Mouse (Mus musculus): Measurements from ENCODE around the gene Xpot. TPM values are rescaled to one million over a fixed set of nuclear protein-coding genes. Genes with fewer than 3 reads are reported as not detected.

Gene Xpot
- polyA plus RNA-seq, 1 experiment from 2014 or later: 28.7 TPM

DNA sequence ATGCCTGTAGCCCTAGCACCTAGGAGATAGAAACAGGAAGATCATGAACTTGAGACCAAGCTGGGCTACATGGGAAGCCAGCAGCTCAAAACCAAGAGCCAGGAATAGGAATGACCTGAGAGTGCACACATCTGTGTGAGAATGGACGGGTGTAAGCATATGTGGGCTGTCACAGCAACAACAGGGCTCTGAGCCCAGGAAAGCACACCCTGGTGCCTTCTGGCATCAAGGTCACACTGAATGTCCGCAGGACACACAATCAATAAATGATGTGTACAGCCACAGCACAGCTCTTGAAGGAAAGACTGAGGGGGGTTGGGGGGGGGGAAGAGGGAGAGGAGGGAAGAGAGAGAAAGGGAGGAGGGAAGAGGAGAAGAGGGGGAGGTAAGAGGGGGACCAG is 67.9 kb downstream of the Xpot start:
- H3K27me3 ChIP-seq (ENCODE audit: control insufficient read depth, insufficient read depth, low read length): no peaks in the 10 kb centered on the region
- ATAC-seq (ENCODE audit: insufficient number of reproducible peaks, insufficient read depth, low FRiP score, low read depth): no peak; the same call in 1 of the 2 replicates
- no peak overlapping the region for H3K4me3 ChIP-seq (ENCODE audit: control insufficient read depth in 1 of 2, insufficient read depth in 1 of 2, low read depth in 1 of 2, low read length in 2 of 2)
- 54% methylated on average over 2 of the region's 2 CpGs for WGBS
- H3K36me3 ChIP-seq (ENCODE audit: control insufficient read depth, insufficient read depth, low read length): peaks cover 93% of the 10 kb centered on the region
- H3K4me2 ChIP-seq (ENCODE audit: low read length): no peak overlapping the region
- no peaks in the 10 kb centered on the region for H3K4me1 ChIP-seq (ENCODE audit: control insufficient read depth in 2 of 2, insufficient read depth in 2 of 2, low read length in 2 of 2)
- H3K9me3 ChIP-seq (ENCODE audit: control insufficient read depth, low read length): no peaks in the 10 kb centered on the region
- no peak overlapping the region for H3K27ac ChIP-seq (replicated peaks in 1 of 2; ENCODE audit: control insufficient read depth in 1 of 2, insufficient read depth in 1 of 2, low read depth in 2 of 2, low read length in 2 of 2)
- no peak overlapping the region for H3K9ac ChIP-seq (ENCODE audit: low read length)

DNA sequence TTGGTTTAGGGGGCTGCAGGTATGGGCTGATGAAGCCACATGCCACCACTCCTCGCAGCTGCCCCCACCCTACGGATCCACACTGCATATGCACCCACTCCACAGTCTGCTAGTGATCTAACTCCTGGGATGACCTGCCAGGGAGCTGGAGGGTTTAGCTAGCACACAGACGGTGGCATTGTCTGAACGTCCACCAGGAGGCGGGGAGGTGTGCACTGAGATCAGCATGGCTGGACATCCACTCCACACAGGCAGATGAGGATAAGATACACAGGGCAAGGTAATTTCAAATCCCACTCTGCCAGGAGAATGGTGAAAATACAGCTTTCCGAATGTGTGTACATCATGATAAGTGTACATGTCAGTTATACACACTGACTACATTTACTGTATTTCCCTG is 69.9 kb downstream of the Xpot start:
- H3K9ac ChIP-seq (ENCODE audit: low read length): no peak overlapping the region
- H3K27me3 ChIP-seq (ENCODE audit: control insufficient read depth, insufficient read depth, low read length): no peaks in the 10 kb centered on the region
- WGBS: 71% methylated on average over 6 of the region's 6 CpGs
- no peak overlapping the region for H3K4me3 ChIP-seq (ENCODE audit: control insufficient read depth in 1 of 2, insufficient read depth in 1 of 2, low read depth in 1 of 2, low read length in 2 of 2)
- H3K4me1 ChIP-seq (ENCODE audit: control insufficient read depth in 2 of 2, insufficient read depth in 2 of 2, low read length in 2 of 2): no peaks in the 10 kb centered on the region
- no peak overlapping the region for H3K4me2 ChIP-seq (ENCODE audit: low read length)
- no peak for ATAC-seq (ENCODE audit: insufficient number of reproducible peaks, insufficient read depth, low FRiP score, low read depth)
- H3K27ac ChIP-seq (replicated peaks in 1 of 2; ENCODE audit: control insufficient read depth in 1 of 2, insufficient read depth in 1 of 2, low read depth in 2 of 2, low read length in 2 of 2): no peak overlapping the region
- H3K9me3 ChIP-seq (ENCODE audit: control insufficient read depth, low read length): no peaks in the 10 kb centered on the region
- H3K36me3 ChIP-seq (ENCODE audit: control insufficient read depth, insufficient read depth, low read length): peaks cover 95% of the 10 kb centered on the region

DNA sequence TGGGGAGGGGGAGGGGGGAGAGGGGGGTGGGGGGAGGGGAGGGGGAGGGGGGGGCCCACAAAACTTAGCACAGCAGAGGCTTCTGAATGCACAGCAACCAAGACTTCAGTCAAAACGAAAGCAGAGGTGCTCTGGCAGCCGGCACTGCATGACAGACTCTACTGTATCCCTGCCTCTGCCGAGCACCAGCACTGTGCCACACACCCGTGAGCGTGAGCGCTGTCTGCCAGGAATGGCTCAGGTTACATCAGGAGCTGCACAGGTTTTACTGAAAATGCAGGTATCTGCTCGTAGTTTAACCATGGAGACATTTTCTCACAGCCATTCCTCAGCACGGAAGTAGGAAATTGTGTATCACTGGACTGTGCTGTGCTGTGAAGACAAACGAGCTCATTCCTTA is 75.8 kb downstream of the Xpot start:
- no peak for ATAC-seq (ENCODE audit: insufficient number of reproducible peaks, insufficient read depth, low FRiP score, low read depth)
- WGBS: 81% methylated on average over 9 of the region's 9 CpGs

DNA sequence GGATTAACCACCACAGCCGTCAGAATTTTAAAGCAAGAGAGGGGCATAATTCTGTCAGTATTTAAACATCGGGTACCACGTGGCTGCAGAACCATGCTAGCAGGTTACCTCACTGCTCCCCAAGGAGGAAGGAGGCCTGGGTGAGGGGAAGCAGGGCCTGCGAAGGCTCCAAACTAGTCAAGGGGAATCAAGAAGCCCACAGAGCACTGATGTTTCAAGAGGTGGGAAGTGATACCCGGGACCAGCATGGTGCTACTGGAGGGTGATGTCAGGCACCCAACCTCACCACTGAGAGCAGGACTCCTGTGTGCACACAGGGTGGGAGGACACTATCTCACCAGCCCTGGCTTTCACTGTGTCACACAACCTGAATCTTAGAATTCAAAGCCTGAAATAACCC is 76.5 kb downstream of the Xpot start:
- ATAC-seq (ENCODE audit: insufficient number of reproducible peaks, insufficient read depth, low FRiP score, low read depth): no peak
- Histone ChIP-seq H3K4me2 (ENCODE audit: low read length) (no peak overlapping the region), H3K9ac (ENCODE audit: low read length) (no peak overlapping the region), H3K27me3 (ENCODE audit: control insufficient read depth, insufficient read depth, low read length) (no peaks in the 10 kb centered on the region), H3K9me3 (ENCODE audit: control insufficient read depth, low read length) (no peaks in the 10 kb centered on the region), H3K36me3 (ENCODE audit: control insufficient read depth, insufficient read depth, low read length) (peaks cover 89% of the 10 kb centered on the region), H3K4me1 (ENCODE audit: control insufficient read depth in 2 of 2, insufficient read depth in 2 of 2, low read length in 2 of 2) (peaks cover 2 to 5% of the 10 kb centered on the region in 2 experiments; a peak in 2 of 4 replicates), H3K4me3 (ENCODE audit: control insufficient read depth in 1 of 2, insufficient read depth in 1 of 2, low read depth in 1 of 2, low read length in 2 of 2) (no peak overlapping the region), H3K27ac (replicated peaks in 1 of 2; ENCODE audit: control insufficient read depth in 1 of 2, insufficient read depth in 1 of 2, low read depth in 2 of 2, low read length in 2 of 2) (no peak overlapping the region)
- 81% methylated on average over 5 of the region's 5 CpGs for WGBS

More for the DNA sequence above, 75.8 kb downstream of the Xpot start:
- peaks cover 2 to 5% of the 10 kb centered on the region in 2 experiments; a peak in 2 of 4 replicates for H3K4me1 ChIP-seq (ENCODE audit: control insufficient read depth in 2 of 2, insufficient read depth in 2 of 2, low read length in 2 of 2)
- no peak overlapping the region for H3K9ac ChIP-seq (ENCODE audit: low read length)
- no peak overlapping the region for H3K4me2 ChIP-seq (ENCODE audit: low read length)
- no peak overlapping the region for H3K27ac ChIP-seq (replicated peaks in 1 of 2; ENCODE audit: control insufficient read depth in 1 of 2, insufficient read depth in 1 of 2, low read depth in 2 of 2, low read length in 2 of 2)
- H3K27me3 ChIP-seq (ENCODE audit: control insufficient read depth, insufficient read depth, low read length): no peaks in the 10 kb centered on the region
- no peak overlapping the region for H3K4me3 ChIP-seq (ENCODE audit: control insufficient read depth in 1 of 2, insufficient read depth in 1 of 2, low read depth in 1 of 2, low read length in 2 of 2)
- H3K36me3 ChIP-seq (ENCODE audit: control insufficient read depth, insufficient read depth, low read length): peaks cover 91% of the 10 kb centered on the region
- H3K9me3 ChIP-seq (ENCODE audit: control insufficient read depth, low read length): no peaks in the 10 kb centered on the region

DNA sequence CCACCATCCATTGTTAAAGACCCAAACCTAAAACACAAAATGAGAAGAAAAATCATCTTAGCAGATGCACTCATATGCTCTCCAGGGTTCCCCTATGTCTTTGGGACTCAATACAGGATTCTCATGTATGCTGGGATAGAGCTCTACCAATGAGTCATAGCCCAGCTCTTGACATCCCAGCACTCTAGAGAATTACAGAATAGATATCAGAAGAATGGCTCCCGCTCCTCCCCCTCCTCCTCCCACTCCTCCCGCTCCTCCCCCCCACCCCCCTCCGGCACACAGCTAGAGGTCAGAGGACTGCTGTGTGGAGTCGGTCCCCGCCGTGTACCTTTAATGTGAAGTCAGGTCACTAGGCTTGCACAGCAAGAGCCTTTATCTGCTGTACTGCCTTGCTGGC is 79.0 kb downstream of the Xpot start:
- no peak for ATAC-seq (ENCODE audit: insufficient number of reproducible peaks, insufficient read depth, low FRiP score, low read depth)
- peaks cover 65% of the 10 kb centered on the region for H3K36me3 ChIP-seq (ENCODE audit: control insufficient read depth, insufficient read depth, low read length)
- no peak overlapping the region for H3K27ac ChIP-seq (replicated peaks in 1 of 2; ENCODE audit: control insufficient read depth in 1 of 2, insufficient read depth in 1 of 2, low read depth in 2 of 2, low read length in 2 of 2)
- H3K4me3 ChIP-seq (ENCODE audit: control insufficient read depth in 1 of 2, insufficient read depth in 1 of 2, low read depth in 1 of 2, low read length in 2 of 2): no peak overlapping the region
- H3K9me3 ChIP-seq (ENCODE audit: control insufficient read depth, low read length): no peaks in the 10 kb centered on the region
- no peak overlapping the region for H3K9ac ChIP-seq (ENCODE audit: low read length)
- peaks cover 2 to 5% of the 10 kb centered on the region in 2 experiments; a peak in 2 of 4 replicates for H3K4me1 ChIP-seq (ENCODE audit: control insufficient read depth in 2 of 2, insufficient read depth in 2 of 2, low read length in 2 of 2)
- no peak overlapping the region for H3K4me2 ChIP-seq (ENCODE audit: low read length)
- WGBS: 28% methylated on average over 6 of the region's 6 CpGs
- no peaks in the 10 kb centered on the region for H3K27me3 ChIP-seq (ENCODE audit: control insufficient read depth, insufficient read depth, low read length)

DNA sequence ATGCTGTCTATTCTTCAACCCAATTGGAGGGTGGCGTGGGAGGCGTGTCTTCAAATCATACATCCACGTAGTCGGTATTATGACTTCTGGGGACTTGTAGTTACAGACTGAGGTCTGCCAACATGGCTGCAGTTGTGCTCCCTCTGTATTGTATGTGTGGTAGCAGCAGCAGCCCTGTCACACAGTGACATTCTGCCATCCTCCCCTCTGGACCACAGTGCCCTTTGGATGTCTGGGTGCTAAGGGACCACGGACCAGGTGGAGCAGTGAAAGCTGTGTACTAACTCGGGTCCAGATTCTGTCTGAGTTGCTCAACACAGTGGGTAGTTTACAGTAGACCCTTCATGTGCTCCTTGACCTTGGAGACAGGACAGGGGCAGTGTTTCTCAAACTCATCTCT is 82.6 kb downstream of the Xpot start:
- H3K36me3 ChIP-seq (ENCODE audit: control insufficient read depth, insufficient read depth, low read length): peaks cover 31% of the 10 kb centered on the region
- H3K4me2 ChIP-seq (ENCODE audit: low read length): no peak overlapping the region
- H3K27ac ChIP-seq (replicated peaks in 1 of 2; ENCODE audit: control insufficient read depth in 1 of 2, insufficient read depth in 1 of 2, low read depth in 2 of 2, low read length in 2 of 2): no peak overlapping the region
- H3K9ac ChIP-seq (ENCODE audit: low read length): no peak overlapping the region
- H3K4me3 ChIP-seq (ENCODE audit: control insufficient read depth in 1 of 2, insufficient read depth in 1 of 2, low read depth in 1 of 2, low read length in 2 of 2): no peak overlapping the region
- no peaks in the 10 kb centered on the region for H3K9me3 ChIP-seq (ENCODE audit: control insufficient read depth, low read length)
- peaks cover 2 to 5% of the 10 kb centered on the region in 2 experiments; a peak in 2 of 4 replicates for H3K4me1 ChIP-seq (ENCODE audit: control insufficient read depth in 2 of 2, insufficient read depth in 2 of 2, low read length in 2 of 2)
- WGBS: 93% methylated on average over 6 of the region's 6 CpGs
- ATAC-seq (ENCODE audit: insufficient number of reproducible peaks, insufficient read depth, low FRiP score, low read depth): no peak
- no peaks in the 10 kb centered on the region for H3K27me3 ChIP-seq (ENCODE audit: control insufficient read depth, insufficient read depth, low read length)

DNA sequence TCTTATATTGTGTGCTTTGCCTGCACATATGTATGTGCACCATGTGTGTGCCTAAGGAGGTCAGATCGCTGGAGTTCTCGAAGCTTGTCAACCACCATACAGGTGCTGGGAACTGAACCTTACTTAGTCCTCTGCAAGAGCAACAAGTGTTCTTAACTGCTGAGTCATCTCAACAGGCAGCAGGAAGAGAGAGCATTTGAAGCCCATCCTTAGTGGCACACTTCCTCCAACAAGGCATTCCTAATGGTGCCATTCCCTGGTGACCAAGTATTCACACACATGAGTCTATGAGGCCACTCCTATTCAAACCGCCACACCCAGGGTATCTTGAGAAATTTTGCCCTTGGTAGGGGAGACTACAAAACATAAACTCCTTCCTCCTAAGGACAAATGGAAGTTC is 84.0 kb downstream of the Xpot start:
- WGBS: 95% methylated on average over 3 of the region's 3 CpGs
- H3K9me3 ChIP-seq (ENCODE audit: control insufficient read depth, low read length): no peaks in the 10 kb centered on the region

More for the DNA sequence above, 84.0 kb downstream of the Xpot start:
- Histone ChIP-seq H3K27ac (replicated peaks in 1 of 2; ENCODE audit: control insufficient read depth in 1 of 2, insufficient read depth in 1 of 2, low read depth in 2 of 2, low read length in 2 of 2) (no peak overlapping the region), H3K9ac (ENCODE audit: low read length) (no peak overlapping the region), H3K4me3 (ENCODE audit: control insufficient read depth in 1 of 2, insufficient read depth in 1 of 2, low read depth in 1 of 2, low read length in 2 of 2) (no peak overlapping the region), H3K4me1 (ENCODE audit: control insufficient read depth in 2 of 2, insufficient read depth in 2 of 2, low read length in 2 of 2) (0 out of 4 replicates have a peak, but pooled peaks cover 0 to under 1% of the 10 kb centered on the region in 2 experiments), H3K27me3 (ENCODE audit: control insufficient read depth, insufficient read depth, low read length) (no peaks in the 10 kb centered on the region), H3K4me2 (ENCODE audit: low read length) (no peak overlapping the region), H3K36me3 (ENCODE audit: control insufficient read depth, insufficient read depth, low read length) (peaks cover 23% of the 10 kb centered on the region)
- no peak for ATAC-seq (ENCODE audit: insufficient number of reproducible peaks, insufficient read depth, low FRiP score, low read depth)

Data from heart, embryonic 14.5 days (tissue).